Mouse (Mus musculus) lung, embryonic 16.5 days (tissue): ENCODE data around the gene Obox3. TPM values are rescaled to one million over a fixed set of nuclear protein-coding genes. Genes with fewer than 3 reads are reported as not detected.
"Not testable (repeated sequence)": the region's sequence is repeated elsewhere in the genome, so short reads cannot be mapped to it uniquely, and the experiment has no call there.

Experiments used
- ATAC-seq: fragments of 200-750 bp; cut with Nextera tagmentation; 2 replicates; pipeline ENCODE4 v1.8.0; 2017; ENCODE audit warnings: low read depth, mild to moderate bottlenecking, moderate library complexity
- H3K27ac ChIP-seq: fragments of 300-500 bp; sonication (generic); 2 replicates; pipeline ENCODE4 v1.5.1; 2014; ENCODE audit warnings: mild to moderate bottlenecking, control low read depth, low read length
- H3K27me3 ChIP-seq: fragments of 300-500 bp; sonication (generic); 2 replicates; pipeline ENCODE4 v1.6.1; 2014; ENCODE audit warnings: low read depth, low read length, mixed read lengths; ENCODE audit not compliant: control insufficient read depth, insufficient read depth
- H3K36me3 ChIP-seq: fragments of 300-500 bp; sonication (generic); 2 replicates; pipeline ENCODE4 v1.6.1; 2014; ENCODE audit warnings: low read length; ENCODE audit not compliant: control insufficient read depth, insufficient read depth
- H3K4me1 ChIP-seq: fragments of 300-500 bp; sonication (generic); replicated peaks from 2 replicates; pipeline ENCODE4 v1.6.1; 2014; ENCODE audit warnings: low read length, mixed read lengths; ENCODE audit not compliant: control insufficient read depth, insufficient read depth
- H3K4me2 ChIP-seq: fragments of 300-500 bp; sonication (generic); 2 replicates; pipeline ENCODE4 v1.6.1; 2014; ENCODE audit warnings: low read depth, low read length, control low read depth
- H3K4me3 ChIP-seq: fragments of 300-500 bp; sonication (generic); 2 replicates; pipeline ENCODE4 v1.5.1; 2014; ENCODE audit warnings: mild to moderate bottlenecking, low read length, control low read depth
- H3K9ac ChIP-seq: fragments of 300-500 bp; sonication (generic); 2 replicates; pipeline ENCODE4 v1.6.1; 2014; ENCODE audit warnings: low read length, control low read depth
- H3K9me3 ChIP-seq: fragments of 300-500 bp; sonication (generic); 2 replicates; pipeline ENCODE4 v1.6.1; 2016; ENCODE audit warnings: low read length; ENCODE audit not compliant: control insufficient read depth
- WGBS: fragments of 180-500 bp; shearing (Covaris S2); extraction: QIAGEN DNeasy Blood & Tissue Kit; methylation state at CpG from one replicate; pipeline ENCODE4 v1.1.7; 2014; 5-methylcytosine and 5-hydroxymethylcytosine counted together
- polyA plus RNA-seq: library from polyadenylated mRNA; unstranded; fragments of >200 nt; fragmentation: Nextera tagmentation; extraction: Ambion mirVana; gene quantifications from 2 replicates; pipeline ENCODE4 v1.2.1, GENCODE M21; 2015

Gene Obox3
- polyA plus RNA-seq = not detected in 2 replicates

- WGBS = 23% methylated on average over 1 of the region's 1 CpGs
- H3K4me1 ChIP-seq, H3K36me3 ChIP-seq, H3K27me3 ChIP-seq, H3K4me3 ChIP-seq, H3K4me2 ChIP-seq, H3K9me3 ChIP-seq, H3K27ac ChIP-seq, ATAC-seq, H3K9ac ChIP-seq: not testable (repeated sequence)
Observed at GRCm38 (mm10) chr7:15639802-15640201, at the start of gene Obox3. TSS of gene Obox3 (minus strand) at chr7:15639902.

DNA sequence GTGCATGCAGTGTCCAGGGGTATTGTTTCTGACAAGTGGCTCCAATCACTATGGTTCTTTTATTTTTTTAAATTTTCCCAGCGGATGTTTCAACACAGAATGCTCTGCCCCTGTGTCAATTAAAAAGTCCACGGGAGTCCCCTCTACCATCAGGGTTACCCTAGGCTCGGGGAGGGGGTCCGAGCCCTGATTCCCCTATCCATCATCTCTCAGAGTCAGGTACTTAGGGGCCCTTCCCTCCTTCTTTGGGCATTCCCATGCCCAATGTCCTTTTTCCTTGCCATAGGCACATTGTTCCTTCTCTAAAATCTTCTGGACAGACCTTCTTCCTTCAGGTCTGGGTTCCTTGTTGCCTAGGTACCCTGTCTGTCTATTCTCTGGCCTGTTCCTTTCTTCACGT is 130.3 kb downstream of the Obox3 start:
- not testable (repeated sequence) for H3K4me1 ChIP-seq, H3K36me3 ChIP-seq, H3K9ac ChIP-seq, H3K27ac ChIP-seq, H3K4me3 ChIP-seq, H3K4me2 ChIP-seq, H3K27me3 ChIP-seq, ATAC-seq, H3K9me3 ChIP-seq
- WGBS = 69% methylated on average over 5 of the region's 5 CpGs

Other genes starting within 250 kb of the Obox3 start
- gene Obox5, start 110.2 kb upstream of the Obox3 start, polyA plus RNA-seq = not detected in 2 replicates
- not detected in 2 replicates for gene Obox6, start 199.8 kb upstream of the Obox3 start, polyA plus RNA-seq
- gene Crx, start 240.1 kb upstream of the Obox3 start, polyA plus RNA-seq = not detected in 2 replicates
- gene Crxos, start 242.7 kb upstream of the Obox3 start, polyA plus RNA-seq = not detected in 2 replicates